Mouse (Mus musculus) layer of hippocampus, adult 8-10 months (tissue): ENCODE measurements at regions not wholly inside any gene's neighbourhood (a gene's known extent, or its start where the extent isn't known, plus 50 kb on each side); places are given as distances from the start of the nearest gene placed in this dataset.

Experiments used
- DNase-seq, 2 experiments: peaks; one replicate each; pipeline ENCODE4 v3.0.0; 2022; ENCODE audit warnings: low spot score in 2 of 2

- DNase-seq: no peak
These were observed 1380.4 kb upstream of the Cdh8 start for GRCm38 (mm10) chr8:100796628-100797027.

DNA sequence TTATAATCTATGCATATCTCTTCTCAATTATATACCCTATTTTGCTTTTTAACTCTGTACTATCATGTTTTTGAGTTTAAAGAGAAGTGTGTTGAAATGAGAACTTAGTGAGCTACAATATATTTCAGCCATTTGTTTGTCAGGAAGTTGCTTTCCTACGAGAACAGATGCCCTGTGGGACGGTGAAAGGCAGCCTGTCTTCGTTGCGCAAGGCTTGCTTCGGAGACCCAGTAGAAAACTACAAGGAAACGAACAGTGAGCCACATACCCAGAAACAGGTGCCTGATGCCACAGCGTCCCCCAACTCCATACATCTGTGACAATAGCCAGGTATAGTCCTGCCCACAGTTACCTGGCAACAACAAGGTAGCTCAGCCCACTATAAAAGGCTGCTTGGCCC, 1377.7 kb upstream of the Cdh8 start:
- peak; percentile 14 to 23 for DNase-seq

GRCm38 (mm10) chr8:100790592-100791141, 1374.4 kb upstream of the Cdh8 start:
- DNase-seq: no peak

GRCm38 (mm10) chr8:100788132-100788531, 1371.9 kb upstream of the Cdh8 start:
- DNase-seq: no peak

DNA sequence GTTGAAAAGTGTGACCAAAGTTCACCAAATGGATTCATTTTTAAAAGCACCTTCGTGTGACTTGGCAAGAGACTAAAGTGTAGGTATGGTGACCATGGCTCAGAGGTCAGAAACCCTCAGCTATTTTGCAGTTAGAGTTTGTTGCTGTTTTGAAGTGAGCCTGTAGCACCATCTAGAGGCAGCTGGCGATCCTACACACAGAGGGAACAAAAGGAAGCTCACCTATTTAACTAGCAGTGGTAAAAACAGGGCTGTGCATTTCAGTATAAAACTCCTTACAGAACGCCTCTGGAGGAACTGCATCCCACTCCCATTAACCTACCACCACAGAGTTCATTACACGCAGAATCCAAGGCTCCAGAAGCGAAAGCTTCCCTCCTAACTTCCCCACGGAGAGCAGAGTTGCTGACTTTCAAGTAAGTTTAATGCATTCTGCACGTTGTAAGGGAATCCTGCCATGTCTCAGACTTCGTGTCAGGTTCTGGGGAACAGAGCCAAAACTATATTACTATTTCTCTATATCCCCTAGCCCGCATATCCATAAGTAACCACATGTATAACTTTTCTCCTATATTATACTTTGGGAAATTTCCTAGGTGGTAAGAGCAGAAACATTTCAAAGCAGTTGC, 1356.6 kb upstream of the Cdh8 start:
- DNase-seq: peak; percentile 42 to 74

DNA sequence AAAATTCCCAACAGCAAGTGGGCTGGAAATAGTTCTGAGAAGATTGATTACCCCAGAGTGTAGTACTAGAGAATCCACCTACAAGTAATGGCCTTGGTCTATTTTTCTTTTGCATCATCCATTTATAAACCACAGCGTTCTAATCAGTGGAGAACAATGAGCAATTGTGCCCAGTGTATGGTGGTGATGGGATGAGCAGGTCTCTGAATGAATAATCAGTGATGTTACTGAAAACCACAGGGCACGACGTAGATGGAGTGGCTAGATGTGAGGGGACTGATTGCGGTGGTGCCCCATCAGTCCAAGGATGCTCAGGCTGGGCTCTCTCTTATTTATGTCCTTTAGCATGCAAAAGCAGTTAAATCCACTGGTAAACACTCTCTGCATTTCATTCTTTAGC, 1353.3 kb upstream of the Cdh8 start:
- no peak for DNase-seq

GRCm38 (mm10) chr8:100733927-100734326, 1317.7 kb upstream of the Cdh8 start:
- no peak for DNase-seq

DNA sequence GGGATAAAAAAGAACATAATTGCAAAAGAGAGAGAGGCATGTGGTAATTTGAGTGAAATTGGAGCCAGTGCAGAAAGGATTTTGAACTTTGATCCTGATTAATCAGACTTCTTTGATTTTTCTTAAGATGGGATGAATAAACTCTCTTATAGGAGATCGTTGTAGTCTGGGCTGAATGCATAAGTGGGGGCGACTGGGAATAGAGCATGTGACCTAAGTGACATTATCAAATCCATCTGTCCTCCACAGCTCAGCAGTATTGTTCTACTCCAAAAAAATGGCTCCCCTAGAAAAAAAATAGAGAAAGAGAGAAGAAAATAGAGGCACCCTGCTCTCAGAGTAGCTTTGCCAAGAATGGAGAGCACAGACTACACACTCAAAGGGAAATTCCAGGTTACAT, 1286.1 kb upstream of the Cdh8 start:
- DNase-seq: no peak

GRCm38 (mm10) chr8:100695043-100695442, 1278.8 kb upstream of the Cdh8 start:
- no peak for DNase-seq

GRCm38 (mm10) chr8:100678580-100678979, 1262.3 kb upstream of the Cdh8 start:
- DNase-seq: no peak
